Mouse (Mus musculus) heart, adult 2 months (tissue): ENCODE results near the gene Traf5.

Source experiments
- CTCF ChIP-seq: fragments of 200-600 bp; IDR thresholded peaks from 2 replicates; pipeline ENCODE4 v1.8.1; 2022; ENCODE audit warnings: antibody characterized with exemption, mild to moderate bottlenecking, moderate library complexity
- EP300 ChIP-seq: fragments of 200-500 bp; IDR thresholded peaks from 2 replicates; pipeline ENCODE4 v1.6.1; 2011; ENCODE audit warnings: low read depth, low read length, control low read depth; ENCODE audit not compliant: insufficient read depth
- POLR2A ChIP-seq: fragments of 200-500 bp; IDR thresholded peaks from 2 replicates; pipeline ENCODE4 v1.6.1; 2011; ENCODE audit warnings: mild to moderate bottlenecking, low read depth, low read length, control low read depth; ENCODE audit not compliant: insufficient read depth

GRCm38 (mm10) chr1:192052461-192052860 lies 39.9 kb downstream of the Traf5 start:
- TF ChIP-seq CTCF, result no peak
- no peak for TF ChIP-seq POLR2A
- no peak for TF ChIP-seq EP300
